In the genomic region with DNA sequence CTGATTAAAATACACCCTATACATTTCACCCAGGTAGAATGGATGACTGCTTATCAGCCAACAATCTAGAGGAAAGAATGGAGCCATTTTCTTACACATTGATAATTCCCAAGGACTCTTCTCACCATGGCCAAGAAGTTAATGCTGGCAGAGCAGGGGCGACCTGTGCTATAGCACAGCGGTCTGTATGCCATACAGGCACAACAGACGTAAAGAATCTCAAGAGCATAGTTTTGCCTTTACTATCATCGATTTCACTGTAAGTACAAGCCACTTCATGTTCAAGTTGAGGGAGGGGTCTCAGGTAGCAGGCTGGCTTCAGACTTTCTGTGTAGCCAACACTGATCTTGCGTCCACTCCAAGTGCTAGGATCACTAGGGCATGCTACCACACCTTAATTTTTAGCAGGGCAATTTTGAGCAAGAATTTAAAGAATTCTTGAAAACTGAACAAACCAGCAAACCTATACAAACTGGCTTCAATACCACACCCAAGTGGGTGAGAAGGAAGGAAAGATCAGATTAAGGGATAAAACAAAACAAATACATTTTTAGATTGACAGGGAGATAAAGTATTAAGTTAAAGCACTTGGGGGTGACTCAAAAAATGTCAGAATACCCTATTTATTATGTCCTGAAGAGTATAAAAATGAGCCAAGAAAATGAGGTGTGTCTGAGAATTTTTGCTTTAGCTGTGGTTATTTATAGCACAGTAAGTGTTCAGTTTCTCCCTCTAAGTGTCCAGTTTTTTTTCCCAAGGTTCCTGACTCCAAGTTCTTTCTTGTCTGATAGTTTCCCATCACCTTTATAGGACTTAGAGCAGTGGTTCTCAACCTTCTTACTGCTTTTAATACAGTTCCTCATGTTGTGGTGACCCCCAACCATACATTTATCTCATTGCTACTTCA, we compare ENCODE assay signal across 29 mouse cellular contexts. TPM values are rescaled to one million over a fixed set of nuclear protein-coding genes. Genes with fewer than 3 reads are reported as not detected.
"Had no signal": no experiment of that assay in that cellular context is flagged by ENCODE, and none has a peak within 500 bp of the region (broad histone marks: within the 10 kb centered on the region; RNA-seq: fewer than 3 reads in every experiment).

No protein-coding gene starts in this region.

- ATAC-seq: liver, embryonic 12.5 days; liver, postnatal 0 days; midbrain, embryonic 13.5 days; midbrain, embryonic 15.5 days; midbrain, embryonic 16.5 days had no signal

- H3K9me3 ChIP-seq: limb, embryonic 10.5 days; limb, embryonic 12.5 days; limb, embryonic 15.5 days; liver, embryonic 12.5 days; liver, embryonic 13.5 days; liver, embryonic 15.5 days; megakaryocyte, embryonic 14.5 days; midbrain, embryonic 10.5 days; midbrain, embryonic 12.5 days; midbrain, embryonic 13.5 days; midbrain, embryonic 15.5 days; neural tube, embryonic 12.5 days; neural tube, embryonic 13.5 days had no signal

- H3K27ac ChIP-seq: left cerebral cortex, adult 2 months; limb, embryonic 10.5 days; limb, embryonic 12.5 days; limb, embryonic 13.5 days; limb, embryonic 15.5 days; liver, embryonic 12.5 days; liver, embryonic 13.5 days; liver, embryonic 14.5 days; liver, embryonic 15.5 days; macrophage; midbrain, embryonic 10.5 days; midbrain, embryonic 12.5 days; midbrain, embryonic 13.5 days; midbrain, embryonic 15.5 days; neural tube, embryonic 12.5 days; neural tube, embryonic 13.5 days had no signal

- H3K4me2 ChIP-seq: limb, embryonic 12.5 days; limb, embryonic 13.5 days; limb, embryonic 15.5 days; liver, embryonic 11.5 days; liver, embryonic 12.5 days; liver, embryonic 13.5 days; liver, embryonic 15.5 days; midbrain, embryonic 11.5 days; midbrain, embryonic 12.5 days; midbrain, embryonic 13.5 days; midbrain, embryonic 15.5 days; neural tube, embryonic 12.5 days; neural tube, embryonic 13.5 days had no signal

- H3K27me3 ChIP-seq: limb, embryonic 12.5 days; limb, embryonic 13.5 days; limb, embryonic 15.5 days; liver, embryonic 12.5 days; midbrain, embryonic 12.5 days; midbrain, embryonic 13.5 days; midbrain, embryonic 15.5 days; neural tube, embryonic 12.5 days; neural tube, embryonic 13.5 days had no signal

- H3K9ac ChIP-seq: limb, embryonic 12.5 days; limb, embryonic 13.5 days; limb, embryonic 15.5 days; liver, embryonic 12.5 days; liver, embryonic 13.5 days; liver, embryonic 14.5 days; liver, embryonic 15.5 days; liver, postnatal 0 days; midbrain, embryonic 12.5 days; midbrain, embryonic 13.5 days; midbrain, embryonic 15.5 days; neural tube, embryonic 12.5 days; neural tube, embryonic 13.5 days had no signal

- H3K4me1 ChIP-seq: limb, embryonic 10.5 days; limb, embryonic 12.5 days; limb, embryonic 13.5 days; limb, embryonic 15.5 days; liver, embryonic 12.5 days; liver, embryonic 13.5 days; liver, embryonic 15.5 days; midbrain, embryonic 10.5 days; midbrain, embryonic 12.5 days; midbrain, embryonic 13.5 days; midbrain, embryonic 15.5 days; neural tube, embryonic 12.5 days; neural tube, embryonic 13.5 days had no signal

- H3K36me3 ChIP-seq: liver, embryonic 12.5 days; liver, embryonic 13.5 days; liver, embryonic 15.5 days had no signal

- DNase-seq: layer of hippocampus, postnatal 36 days; left cerebral cortex, postnatal 4 days; liver; liver, embryonic 13.5 days; liver, postnatal 0 days; lung, postnatal 36 days; lung, postnatal 4 days; midbrain, embryonic 14.5 days had no signal

- H3K4me3 ChIP-seq: left cerebral cortex, adult 2 months; limb, embryonic 10.5 days; limb, embryonic 12.5 days; limb, embryonic 13.5 days; limb, embryonic 15.5 days; liver, embryonic 12.5 days; liver, embryonic 13.5 days; liver, embryonic 15.5 days; megakaryocyte, embryonic 14.5 days; midbrain, embryonic 10.5 days; midbrain, embryonic 12.5 days; midbrain, embryonic 13.5 days; midbrain, embryonic 15.5 days; myocyte; neural tube, embryonic 12.5 days; neural tube, embryonic 13.5 days had no signal

RNA-seq across cellular contexts. Expression of a gene that starts 39.8 kb away (rescaled TPM):
- polyA plus RNA-seq: liver, adult 2 months; macrophage had no signal

RNA-seq across cellular contexts. Expression of a gene that starts 54.3 kb away (rescaled TPM):
- polyA plus RNA-seq: macrophage had no signal
